Mouse (Mus musculus) liver, adult 2 months (tissue): Measurements from ENCODE around the gene Atp5f1.

Experiments used
- CTCF ChIP-seq: fragments of 200-500 bp; IDR thresholded peaks from 2 replicates; pipeline ENCODE4 v1.5.1; 2011; ENCODE audit warnings: low read depth, low read length, control low read depth
- POLR2A ChIP-seq: fragments of 200-500 bp; IDR thresholded peaks from 2 replicates; pipeline ENCODE4 v1.6.1; 2011; ENCODE audit warnings: low read length, control low read depth; ENCODE audit not compliant: insufficient read depth; ENCODE audit errors: extremely low read depth

- TF ChIP-seq CTCF (no peak), POLR2A (no peak)
Observed at GRCm38 (mm10) chr3:105931095-105931494, 28.8 kb downstream of the Atp5f1 start.
